Mouse (Mus musculus): Measurements from ENCODE around the gene Grin2c. TPM values are rescaled to one million over a fixed set of nuclear protein-coding genes. Genes with fewer than 3 reads are reported as not detected.

Gene Grin2c
- under 1 TPM in 1 of 2 experiments, not detected in 1; 0.05 TPM for polyA plus RNA-seq (2017; shearing (Covaris generic))

DNA sequence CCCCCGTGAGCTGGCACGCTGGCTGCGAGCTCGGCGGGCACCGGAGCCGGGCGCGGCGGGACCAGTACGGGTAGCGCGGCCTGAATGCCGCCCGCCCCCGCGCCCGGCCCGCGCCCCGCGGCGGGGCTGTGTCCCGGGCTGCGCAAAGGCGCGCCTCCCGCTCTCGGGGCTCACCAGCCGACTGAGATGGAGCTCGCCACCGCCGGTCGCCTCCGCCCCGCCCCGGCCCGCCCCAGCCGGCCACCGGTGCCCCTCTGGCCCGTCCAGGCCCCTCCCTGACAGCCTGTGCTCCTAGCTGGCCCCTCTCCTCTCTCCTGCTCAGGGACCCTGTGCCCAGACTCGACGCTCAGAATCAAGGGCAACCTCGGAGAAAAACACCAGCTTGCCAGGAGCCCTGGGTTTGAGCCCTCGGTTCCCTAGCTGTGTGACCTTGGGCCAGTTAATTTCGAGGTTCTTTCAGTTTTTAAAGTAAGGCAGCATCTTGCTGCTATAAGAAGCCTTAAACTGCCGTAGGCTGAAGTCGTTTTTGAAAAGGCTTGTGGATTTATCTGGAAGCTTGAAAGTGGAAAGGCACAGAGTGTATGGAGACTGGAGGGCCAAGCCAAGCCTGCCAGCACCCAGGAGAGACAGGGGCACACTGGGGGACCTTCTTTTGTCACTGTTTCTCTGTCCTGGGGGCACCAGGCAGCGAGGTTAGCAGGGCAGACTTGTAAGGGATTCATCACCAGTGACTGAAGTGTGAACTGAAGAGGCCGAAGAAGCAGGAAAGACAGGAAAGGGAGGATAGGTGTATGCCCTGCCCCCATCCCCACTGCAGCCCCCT lies at the start of gene Grin2c:
Gene Grin2c, minus strand, starts transcription at position 183 of the 823 bp plus-strand sequence.

DNA sequence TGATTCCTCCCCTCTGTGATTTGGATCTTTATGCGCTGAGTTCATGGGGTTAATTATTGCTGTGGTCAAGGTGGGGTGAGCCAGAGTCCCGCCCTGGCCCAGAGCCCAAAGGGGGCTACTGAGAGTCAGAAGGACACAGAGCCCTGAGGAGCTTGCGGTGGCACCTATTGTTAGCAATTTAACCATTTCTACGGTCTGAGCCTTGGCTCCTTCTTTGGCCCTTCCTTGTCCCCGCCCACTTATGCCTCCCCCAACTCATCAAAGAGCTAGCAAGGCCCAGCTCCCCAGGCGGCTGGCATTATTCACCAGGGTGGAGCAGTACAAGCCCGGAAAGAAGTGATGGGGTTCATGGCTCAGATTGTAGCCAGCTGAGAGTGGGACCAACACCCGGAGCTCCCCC lies 39.8 kb upstream of the Grin2c start, which contains the start of gene Otop2:
Gene Otop2, plus strand, starts transcription at position 301 of the 400 bp plus-strand sequence.

DNA sequence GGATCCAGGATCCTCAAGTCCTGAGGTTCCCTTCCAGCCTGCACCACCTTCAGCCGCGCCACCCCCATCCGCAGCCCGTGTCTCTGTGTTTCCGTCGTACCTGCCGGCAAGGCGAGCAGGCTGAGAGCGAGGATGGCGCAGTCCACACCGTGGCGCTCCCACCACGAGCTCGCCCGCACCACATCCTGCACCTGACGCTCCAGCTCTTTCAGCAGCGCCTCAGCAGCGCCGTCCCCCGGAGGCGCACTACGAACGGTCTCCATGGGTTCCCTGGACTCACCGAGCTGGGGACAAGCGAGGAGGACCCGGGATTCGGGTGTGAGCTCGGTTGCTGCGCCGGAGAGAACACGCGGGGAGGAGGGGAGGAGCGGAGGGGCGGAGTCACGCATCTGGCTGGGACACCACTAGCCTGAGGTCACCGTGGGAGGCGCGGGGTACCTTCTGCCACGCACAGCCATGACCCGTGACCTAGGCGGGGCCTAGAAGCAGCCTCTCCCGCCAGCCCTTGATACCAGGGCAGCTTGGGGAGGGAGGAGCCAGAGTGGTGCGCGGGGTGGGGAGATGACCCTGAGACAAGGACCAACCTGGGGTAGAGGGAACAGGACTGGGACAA lies 30.3 kb upstream of the Grin2c start, which contains the start of gene Fads6:
Gene Fads6, minus strand, starts transcription at position 450 of the 613 bp plus-strand sequence.

DNA sequence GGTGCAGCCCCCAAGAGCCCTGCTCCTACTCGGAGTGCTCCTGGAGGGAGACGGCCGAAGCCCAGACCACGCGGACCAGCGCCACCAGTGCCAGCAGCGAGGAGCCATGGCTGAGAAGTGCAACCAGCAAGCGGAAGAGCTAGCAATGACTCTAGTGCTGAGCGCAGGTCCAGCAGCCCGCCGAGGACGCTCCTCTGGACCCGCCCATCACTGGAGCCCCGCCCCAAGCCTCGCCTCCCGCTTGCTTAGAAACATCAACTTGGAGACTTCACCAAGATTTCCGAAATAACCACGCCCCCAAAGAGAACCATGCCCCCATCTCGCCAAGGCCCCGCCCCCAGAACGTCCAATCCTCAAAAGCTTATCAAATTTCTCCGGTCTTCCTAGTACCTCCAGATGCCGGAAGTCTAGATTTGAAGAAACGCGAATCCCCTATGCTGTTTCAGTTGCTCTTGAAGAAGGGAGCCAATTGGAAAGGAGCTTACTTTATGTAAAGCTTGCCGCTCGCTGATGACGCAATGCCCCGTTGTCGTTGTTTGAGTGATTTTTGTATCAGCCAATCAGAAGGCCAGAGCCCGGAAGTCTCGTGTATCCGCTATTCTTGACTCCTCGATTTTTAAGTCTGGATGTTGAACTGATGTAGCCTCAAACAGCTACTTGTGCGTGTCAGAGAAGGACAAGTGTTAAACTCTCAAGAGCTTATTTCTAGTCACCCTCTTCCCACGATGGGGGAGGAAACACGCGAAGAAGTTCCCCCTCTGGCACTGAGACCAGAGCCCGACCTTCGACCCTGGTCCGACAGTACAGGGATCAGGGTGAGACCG lies 9.9 kb upstream of the Grin2c start, which contains the start of gene Fdxr:
Gene Fdxr, minus strand, starts transcription at position 271 of the 824 bp plus-strand sequence.

Other genes starting within 250 kb of the Grin2c start
- gene Cd300ld4, start 240.2 kb downstream of the Grin2c start, polyA plus RNA-seq (2017; shearing (Covaris generic)), result not detected
- gene Cd300ld5, start 229.5 kb downstream of the Grin2c start, polyA plus RNA-seq (2017; shearing (Covaris generic)), result not detected
- gene Cd300ld3, start 218.8 kb downstream of the Grin2c start, polyA plus RNA-seq (2017; shearing (Covaris generic)), result not detected
- gene Cd300e, start 205.1 kb downstream of the Grin2c start, polyA plus RNA-seq (2017; shearing (Covaris generic)), result under 1 TPM in 1 of 2 experiments, not detected in 1; 0.73 TPM
- gene Rab37, start 175.8 kb downstream of the Grin2c start, polyA plus RNA-seq (2017; shearing (Covaris generic)), result 100 to 1,000 TPM; 161 to 191 TPM
- gene Cd300lf, start 133.3 kb downstream of the Grin2c start, polyA plus RNA-seq (2017; shearing (Covaris generic)), result 1 to 10 TPM in 1 of 2 experiments, under 1 TPM in 1; 0.60 to 4.1 TPM
- gene Slc9a3r1, start 103.9 kb downstream of the Grin2c start, polyA plus RNA-seq (2017; shearing (Covaris generic)), result 100 to 1,000 TPM; 316 to 490 TPM
- 10 to 100 TPM in 1 of 2 experiments, 1 to 10 TPM in 1; 9.5 to 14.9 TPM for gene Tmem104, start 79.8 kb downstream of the Grin2c start, polyA plus RNA-seq (2017; shearing (Covaris generic))
- gene Nat9, start 79.4 kb downstream of the Grin2c start, polyA plus RNA-seq (2017; shearing (Covaris generic)), result 10 to 100 TPM in 1 of 2 experiments, 1 to 10 TPM in 1; 7.7 to 13.8 TPM
- 10 to 100 TPM; 26.7 to 35.3 TPM for gene Fdxr, start 9.8 kb upstream of the Grin2c start, polyA plus RNA-seq (2017; shearing (Covaris generic))
- 1 to 10 TPM in 1 of 2 experiments, under 1 TPM in 1; 0.57 to 1.1 TPM for gene Fads6, start 30.4 kb upstream of the Grin2c start, polyA plus RNA-seq (2017; shearing (Covaris generic))
- not detected for gene Otop2, start 39.9 kb upstream of the Grin2c start, polyA plus RNA-seq (2017; shearing (Covaris generic))
- not detected for gene Ush1g, start 54.8 kb upstream of the Grin2c start, polyA plus RNA-seq (2017; shearing (Covaris generic))
- gene Otop3, start 67.5 kb upstream of the Grin2c start, polyA plus RNA-seq (2017; shearing (Covaris generic)), result under 1 TPM in 1 of 2 experiments, not detected in 1; 0.16 TPM
- 1 to 10 TPM; 2.2 to 9.0 TPM for gene Hid1, start 100.5 kb upstream of the Grin2c start, polyA plus RNA-seq (2017; shearing (Covaris generic))
- gene Cdr2l, start 114.7 kb upstream of the Grin2c start, polyA plus RNA-seq (2017; shearing (Covaris generic)), result under 1 TPM in 1 of 2 experiments, not detected in 1; 0.41 TPM
- 100 to 1,000 TPM; 139 to 191 TPM for gene Mrpl58, start 136.5 kb upstream of the Grin2c start, polyA plus RNA-seq (2017; shearing (Covaris generic))
- gene Atp5h, start 152.7 kb upstream of the Grin2c start, polyA plus RNA-seq (2017; shearing (Covaris generic)), result 100 to 1,000 TPM; 717 to 796 TPM
- 10 to 100 TPM; 47.7 to 82.2 TPM for gene Kctd2, start 152.9 kb upstream of the Grin2c start, polyA plus RNA-seq (2017; shearing (Covaris generic))
- gene Trim80, start 173.3 kb upstream of the Grin2c start, polyA plus RNA-seq (2017; shearing (Covaris generic)), result under 1 TPM in 1 of 2 experiments, not detected in 1; 0.23 TPM
- gene Slc16a5, start 195.2 kb upstream of the Grin2c start, polyA plus RNA-seq (2017; shearing (Covaris generic)), result 10 to 100 TPM in 1 of 2 experiments, 1 to 10 TPM in 1; 2.6 to 13.6 TPM
- gene Armc7, start 208.4 kb upstream of the Grin2c start, polyA plus RNA-seq (2017; shearing (Covaris generic)), result 10 to 100 TPM; 69.6 to 70.1 TPM
- gene Nt5c, start 224.6 kb upstream of the Grin2c start, polyA plus RNA-seq (2017; shearing (Covaris generic)), result 100 to 1,000 TPM; 336 to 352 TPM
- 100 to 1,000 TPM; 509 to 536 TPM for gene Jpt1, start 247.1 kb upstream of the Grin2c start, polyA plus RNA-seq (2017; shearing (Covaris generic))

Data from activated CD4-positive, CD25-positive, alpha-beta regulatory T cell (primary cell).